Mouse (Mus musculus): Measurements from ENCODE around the gene Klhl1. TPM values are rescaled to one million over a fixed set of nuclear protein-coding genes. Genes with fewer than 3 reads are reported as not detected.

Klhl1 gene
- polyA plus RNA-seq (2012; rRNA removed) = not detected in 2 replicates

- no peaks in the 10 kb centered on the region for H3K27me3 ChIP-seq (ENCODE audit: control insufficient read depth, insufficient read depth, low read length)
- H3K36me3 ChIP-seq (ENCODE audit: control insufficient read depth, insufficient read depth, low read length) = no peaks in the 10 kb centered on the region
- no peaks in the 10 kb centered on the region for H3K4me1 ChIP-seq (replicated peaks; ENCODE audit: control insufficient read depth, insufficient read depth, low read length)
- WGBS = 56% methylated on average over 13 of the region's 13 CpGs
- no peak within 1 kb of the TSS for H3K4me3 ChIP-seq (ENCODE audit: control insufficient read depth, insufficient read depth, low read length)
- TF ChIP-seq CTCF (IDR thresholded peaks at IDR 0.05; ENCODE audit: borderline replicate concordance, control insufficient read depth, extremely low read depth, insufficient read depth, low read length, poor library complexity) = no peak
- TF ChIP-seq POLR2A (IDR thresholded peaks at IDR 0.05; ENCODE audit: control insufficient read depth, extremely low read depth, insufficient read depth, low read length, poor library complexity) = no peak
- DNase-seq = no peak
- H3K27ac ChIP-seq (ENCODE audit: control insufficient read depth, insufficient read depth, low read length) = no peak within 1 kb of the TSS
Measured at GRCm38 (mm10) chr14:96518954-96519682, at the start of gene Klhl1. TSS of gene Klhl1 (minus strand) at chr14:96519102.

GRCm38 (mm10) chr14:96553668-96554067, 34.8 kb upstream of the Klhl1 start:
- WGBS = 94% methylated on average over 2 of the region's 2 CpGs
- H3K27ac ChIP-seq (ENCODE audit: control insufficient read depth, insufficient read depth, low read length) = no peak overlapping the region
- no peaks in the 10 kb centered on the region for H3K4me1 ChIP-seq (replicated peaks; ENCODE audit: control insufficient read depth, insufficient read depth, low read length)
- DNase-seq = no peak
- H3K4me3 ChIP-seq (ENCODE audit: control insufficient read depth, insufficient read depth, low read length) = no peak overlapping the region
- H3K36me3 ChIP-seq (ENCODE audit: control insufficient read depth, insufficient read depth, low read length) = no peaks in the 10 kb centered on the region
- H3K27me3 ChIP-seq (ENCODE audit: control insufficient read depth, insufficient read depth, low read length) = no peaks in the 10 kb centered on the region
- TF ChIP-seq POLR2A (IDR thresholded peaks at IDR 0.05; ENCODE audit: control insufficient read depth, extremely low read depth, insufficient read depth, low read length, poor library complexity) (no peak), CTCF (IDR thresholded peaks at IDR 0.05; ENCODE audit: borderline replicate concordance, control insufficient read depth, extremely low read depth, insufficient read depth, low read length, poor library complexity) (no peak)

GRCm38 (mm10) chr14:96518151-96518953, 550 bp downstream of the Klhl1 start:
- Histone ChIP-seq H3K4me1 (replicated peaks; ENCODE audit: control insufficient read depth, insufficient read depth, low read length) (no peaks in the 10 kb centered on the region), H3K27ac (ENCODE audit: control insufficient read depth, insufficient read depth, low read length) (no peak overlapping the region), H3K27me3 (ENCODE audit: control insufficient read depth, insufficient read depth, low read length) (no peaks in the 10 kb centered on the region), H3K4me3 (ENCODE audit: control insufficient read depth, insufficient read depth, low read length) (no peak overlapping the region), H3K36me3 (ENCODE audit: control insufficient read depth, insufficient read depth, low read length) (no peaks in the 10 kb centered on the region)
- WGBS = 7% methylated on average over 35 of the region's 35 CpGs
- no peak for TF ChIP-seq POLR2A (IDR thresholded peaks at IDR 0.05; ENCODE audit: control insufficient read depth, extremely low read depth, insufficient read depth, low read length, poor library complexity)
- TF ChIP-seq CTCF (IDR thresholded peaks at IDR 0.05; ENCODE audit: borderline replicate concordance, control insufficient read depth, extremely low read depth, insufficient read depth, low read length, poor library complexity) = no peak
- DNase-seq = no peak

GRCm38 (mm10) chr14:96517727-96518126, 1.2 kb downstream of the Klhl1 start:
- TF ChIP-seq CTCF (IDR thresholded peaks at IDR 0.05; ENCODE audit: borderline replicate concordance, control insufficient read depth, extremely low read depth, insufficient read depth, low read length, poor library complexity) (no peak), POLR2A (IDR thresholded peaks at IDR 0.05; ENCODE audit: control insufficient read depth, extremely low read depth, insufficient read depth, low read length, poor library complexity) (no peak)
- DNase-seq = no peak
- no peak overlapping the region for H3K27ac ChIP-seq (ENCODE audit: control insufficient read depth, insufficient read depth, low read length)
- no peaks in the 10 kb centered on the region for H3K36me3 ChIP-seq (ENCODE audit: control insufficient read depth, insufficient read depth, low read length)
- no peaks in the 10 kb centered on the region for H3K27me3 ChIP-seq (ENCODE audit: control insufficient read depth, insufficient read depth, low read length)
- H3K4me1 ChIP-seq (replicated peaks; ENCODE audit: control insufficient read depth, insufficient read depth, low read length) = no peaks in the 10 kb centered on the region
- no peak overlapping the region for H3K4me3 ChIP-seq (ENCODE audit: control insufficient read depth, insufficient read depth, low read length)
- WGBS = 23% methylated on average over 9 of the region's 9 CpGs

- no peak overlapping the region for H3K27ac ChIP-seq (ENCODE audit: control insufficient read depth, insufficient read depth, low read length)
- TF ChIP-seq POLR2A (IDR thresholded peaks at IDR 0.05; ENCODE audit: control insufficient read depth, extremely low read depth, insufficient read depth, low read length, poor library complexity) (no peak), CTCF (IDR thresholded peaks at IDR 0.05; ENCODE audit: borderline replicate concordance, control insufficient read depth, extremely low read depth, insufficient read depth, low read length, poor library complexity) (no peak)
- H3K36me3 ChIP-seq (ENCODE audit: control insufficient read depth, insufficient read depth, low read length) = no peaks in the 10 kb centered on the region
- 94% methylated on average over 2 of the region's 2 CpGs for WGBS
- no peaks in the 10 kb centered on the region for H3K4me1 ChIP-seq (replicated peaks; ENCODE audit: control insufficient read depth, insufficient read depth, low read length)
- DNase-seq = no peak
- H3K4me3 ChIP-seq (ENCODE audit: control insufficient read depth, insufficient read depth, low read length) = no peak overlapping the region
- no peaks in the 10 kb centered on the region for H3K27me3 ChIP-seq (ENCODE audit: control insufficient read depth, insufficient read depth, low read length)
Measured at GRCm38 (mm10) chr14:96499936-96500335, 19.0 kb downstream of the Klhl1 start.

GRCm38 (mm10) chr14:96471812-96472211, 47.1 kb downstream of the Klhl1 start:
- Histone ChIP-seq H3K4me1 (replicated peaks; ENCODE audit: control insufficient read depth, insufficient read depth, low read length) (no peaks in the 10 kb centered on the region), H3K27me3 (ENCODE audit: control insufficient read depth, insufficient read depth, low read length) (no peaks in the 10 kb centered on the region), H3K36me3 (ENCODE audit: control insufficient read depth, insufficient read depth, low read length) (no peaks in the 10 kb centered on the region), H3K27ac (ENCODE audit: control insufficient read depth, insufficient read depth, low read length) (no peak overlapping the region), H3K4me3 (ENCODE audit: control insufficient read depth, insufficient read depth, low read length) (no peak overlapping the region)
- WGBS = 93% methylated on average over 2 of the region's 2 CpGs
- no peak for TF ChIP-seq POLR2A (IDR thresholded peaks at IDR 0.05; ENCODE audit: control insufficient read depth, extremely low read depth, insufficient read depth, low read length, poor library complexity)
- no peak for TF ChIP-seq CTCF (IDR thresholded peaks at IDR 0.05; ENCODE audit: borderline replicate concordance, control insufficient read depth, extremely low read depth, insufficient read depth, low read length, poor library complexity)
- DNase-seq = no peak
